Mouse (Mus musculus) heart, adult 2 months (tissue): ENCODE measurements around the gene Ifitm10. TPM values are rescaled to one million over a fixed set of nuclear protein-coding genes. Genes with fewer than 3 reads are reported as not detected.
"Not testable (repeated sequence)": the region's sequence is repeated elsewhere in the genome, so short reads cannot be mapped to it uniquely, and the experiment has no call there.

Experiments
- DNase-seq, 2 experiments: peaks; one replicate each; pipeline ENCODE4 v3.0.0; 2021
- H3K27ac ChIP-seq: fragments of 200-600 bp; 2 replicates; pipeline ENCODE4 v1.8.1; 2022
- H3K27me3 ChIP-seq: fragments of 200-500 bp; 2 replicates; pipeline ENCODE4 v1.6.1; 2012; ENCODE audit warnings: mild to moderate bottlenecking, low read length, inconsistent platforms, mixed read lengths; ENCODE audit not compliant: control insufficient read depth, insufficient read depth
- H3K36me3 ChIP-seq: fragments of 200-500 bp; 2 replicates; pipeline ENCODE4 v1.6.1; 2012; ENCODE audit warnings: low read length, inconsistent platforms; ENCODE audit not compliant: control insufficient read depth, insufficient read depth
- H3K4me1 ChIP-seq: fragments of 200-500 bp; 2 replicates; pipeline ENCODE4 v1.6.1; 2011; ENCODE audit warnings: low read length; ENCODE audit not compliant: control insufficient read depth, insufficient read depth
- H3K4me3 ChIP-seq: fragments of 200-600 bp; 2 replicates; pipeline ENCODE4 v1.8.1; 2022
- H3K79me2 ChIP-seq: fragments of 200-500 bp; replicated peaks from 2 replicates; pipeline ENCODE4 v1.6.1; 2012; ENCODE audit warnings: mild to moderate bottlenecking, inconsistent platforms, low read length, moderate library complexity, mixed read lengths; ENCODE audit not compliant: control insufficient read depth, insufficient read depth
- H3K9ac ChIP-seq: fragments of 200-500 bp; 2 replicates; pipeline ENCODE4 v1.6.1; 2012; ENCODE audit warnings: low read depth, mild to moderate bottlenecking, control low read depth, inconsistent platforms, low read length, mixed read lengths
- CTCF ChIP-seq: fragments of 200-600 bp; IDR thresholded peaks from 2 replicates; pipeline ENCODE4 v1.8.1; 2022; ENCODE audit warnings: antibody characterized with exemption, mild to moderate bottlenecking, moderate library complexity
- EP300 ChIP-seq: fragments of 200-500 bp; IDR thresholded peaks from 2 replicates; pipeline ENCODE4 v1.6.1; 2011; ENCODE audit warnings: low read depth, low read length, control low read depth; ENCODE audit not compliant: insufficient read depth
- POLR2A ChIP-seq: fragments of 200-500 bp; IDR thresholded peaks from 2 replicates; pipeline ENCODE4 v1.6.1; 2011; ENCODE audit warnings: mild to moderate bottlenecking, low read depth, low read length, control low read depth; ENCODE audit not compliant: insufficient read depth
- WGBS: fragments of 180-500 bp; shearing (Covaris S2); methylation state at CpG from one replicate; pipeline ENCODE4 v1.1.7; 2018; 5-methylcytosine and 5-hydroxymethylcytosine counted together
- intact Hi-C: fragments of 180-260 bp; cut with DNase I; formaldehyde crosslinking; loops from one replicate; pipeline ENCODE4 v1.15.1; 2025
- polyA plus RNA-seq: library from polyadenylated mRNA; depleted of rRNA; stranded (reverse); fragments of >200 nt; gene quantifications from 2 replicates; pipeline ENCODE4 v1.2.3, GENCODE M21; 2012
- total RNA-seq, 2 experiments: library from RNA; stranded (reverse); gene quantifications; 2 replicates each; pipeline ENCODE4 v1.2.3; 2021

Gene Ifitm10
- total and polyA plus RNA-seq, 3 experiments: 2.2 to 6.4 (median 3.6) TPM

DNA sequence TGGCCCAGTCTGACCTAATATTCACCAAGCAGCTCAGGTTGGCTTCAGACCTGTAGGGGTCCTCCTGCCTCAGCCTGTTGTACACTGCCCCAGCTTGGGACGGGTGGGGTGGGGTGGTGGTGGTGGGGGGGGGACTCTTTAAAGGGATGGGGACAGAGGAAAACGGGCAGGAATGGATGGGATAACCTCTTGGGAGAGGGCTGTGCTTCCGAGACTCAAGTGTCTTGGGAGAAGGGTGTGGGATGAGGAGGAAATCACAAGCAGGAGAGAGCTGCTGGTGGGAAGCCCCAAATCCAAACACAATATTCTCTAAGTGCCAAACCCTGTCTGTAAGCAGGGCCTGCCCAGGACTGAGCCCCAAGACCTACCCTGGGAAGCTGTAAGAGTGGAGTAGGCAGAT, 42.7 kb upstream of the Ifitm10 start:
- intact Hi-C loops: no loop called here
- no peaks in the 10 kb centered on the region for H3K27me3 ChIP-seq
- WGBS: 43% methylated on average over 3 of the region's 3 CpGs
- DNase-seq: no peak
- TF ChIP-seq EP300 (no peak), POLR2A (no peak), CTCF (no peak)
- no peaks in the 10 kb centered on the region for H3K79me2 ChIP-seq
- H3K27ac ChIP-seq: peak overlapping the region; percentile 76
- H3K4me3 ChIP-seq: no peak overlapping the region
- H3K4me1 ChIP-seq: peaks cover 9% of the 10 kb centered on the region
- no peak overlapping the region for H3K9ac ChIP-seq
- H3K36me3 ChIP-seq: peaks cover 5% of the 10 kb centered on the region; the same call in 1 of the 2 replicates

DNA sequence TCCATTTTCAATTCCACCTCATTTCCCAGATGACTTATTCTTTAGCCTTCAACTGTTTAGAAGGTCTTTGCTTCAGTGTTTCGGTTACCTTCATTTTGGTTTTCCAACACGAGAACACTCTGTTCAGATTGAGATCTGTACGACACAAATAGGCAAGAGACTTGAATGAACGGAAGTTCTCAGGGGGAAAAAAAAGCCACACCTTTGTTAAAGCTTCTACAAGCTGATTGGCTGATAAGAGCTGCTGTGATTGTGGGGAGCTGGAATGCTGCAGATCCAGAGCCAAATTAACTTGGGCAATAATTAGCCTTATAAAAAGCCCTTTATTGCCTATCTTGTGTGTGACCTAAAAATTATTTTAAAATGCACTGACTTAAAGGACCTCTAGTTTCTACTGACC, 41.8 kb upstream of the Ifitm10 start:
- intact Hi-C loops: loop anchor here (1.0 kb wide), 1 partner anchor 21 kb away; no protein-coding TSS in a partner anchor
- no peak for DNase-seq
- WGBS: 43% methylated on average over 4 of the region's 4 CpGs
- TF ChIP-seq CTCF: no peak
- 0 out of 2 replicates have a peak, but pooled peaks have one; percentile 32 for TF ChIP-seq POLR2A
- peaks cover 5% of the 10 kb centered on the region; the same call in 1 of the 2 replicates for H3K36me3 ChIP-seq
- H3K79me2 ChIP-seq: no peaks in the 10 kb centered on the region
- peak overlapping the region; percentile 83 for H3K27ac ChIP-seq
- H3K4me1 ChIP-seq: peaks cover 9% of the 10 kb centered on the region
- H3K4me3 ChIP-seq: no peak overlapping the region
- no peaks in the 10 kb centered on the region for H3K27me3 ChIP-seq
- H3K9ac ChIP-seq: no peak overlapping the region

DNA sequence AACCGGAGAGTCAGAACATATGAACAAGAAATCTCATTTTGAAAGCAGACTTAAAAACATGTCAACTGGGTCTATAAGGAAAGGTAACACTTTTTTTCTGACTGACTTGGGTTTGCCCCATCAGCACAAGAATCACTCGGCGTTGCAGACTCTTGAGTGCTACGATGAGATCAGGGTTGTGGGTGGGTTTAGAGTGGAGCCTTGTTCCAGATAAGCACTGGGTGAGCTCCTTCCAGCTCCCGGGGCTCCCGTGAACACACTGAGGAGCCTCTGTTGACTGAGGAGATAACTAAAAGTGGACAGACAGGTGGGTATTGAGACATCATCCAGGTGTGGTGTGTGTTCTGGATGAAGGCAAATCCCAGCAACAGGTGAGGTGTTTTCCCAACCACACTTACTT, 39.7 kb upstream of the Ifitm10 start:
- H3K27me3 ChIP-seq: no peaks in the 10 kb centered on the region
- no peak overlapping the region for H3K4me3 ChIP-seq
- TF ChIP-seq POLR2A: no peak
- no peak for TF ChIP-seq EP300
- no peak for TF ChIP-seq CTCF
- H3K36me3 ChIP-seq: peaks cover 5% of the 10 kb centered on the region; the same call in 1 of the 2 replicates
- peaks cover 6% of the 10 kb centered on the region for H3K4me1 ChIP-seq
- no peak for DNase-seq
- no peaks in the 10 kb centered on the region for H3K79me2 ChIP-seq
- H3K9ac ChIP-seq: no peak overlapping the region
- WGBS: 82% methylated on average over 6 of the region's 6 CpGs
- H3K27ac ChIP-seq: no peak overlapping the region
- intact Hi-C loops: no loop called here

DNA sequence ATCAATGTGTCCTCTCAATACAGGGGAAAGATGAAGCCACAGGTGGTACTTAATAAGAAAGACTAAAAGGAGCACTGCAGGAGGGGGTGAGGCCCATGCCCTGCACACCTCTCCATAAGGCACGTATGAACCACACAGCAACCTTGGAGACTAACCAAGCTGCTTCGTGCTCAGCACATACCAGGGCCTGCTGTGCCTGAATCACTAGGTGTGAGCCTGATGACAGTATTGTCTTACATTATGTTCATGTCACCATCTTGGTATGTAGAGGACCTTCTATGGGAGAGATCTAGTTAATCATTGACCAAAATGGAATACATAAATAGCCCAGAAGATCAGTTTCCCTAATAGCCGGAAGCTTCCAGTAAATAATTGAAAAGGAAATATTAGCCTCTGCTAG, 36.0 kb upstream of the Ifitm10 start:
- H3K27me3 ChIP-seq: no peaks in the 10 kb centered on the region
- no peak overlapping the region for H3K4me3 ChIP-seq
- no peak for TF ChIP-seq CTCF
- no peak for TF ChIP-seq POLR2A
- TF ChIP-seq EP300: no peak
- DNase-seq: no peak
- intact Hi-C loops: no loop called here
- H3K27ac ChIP-seq: no peak overlapping the region
- H3K79me2 ChIP-seq: no peaks in the 10 kb centered on the region
- H3K9ac ChIP-seq: no peak overlapping the region
- no peaks in the 10 kb centered on the region for H3K36me3 ChIP-seq
- WGBS: 91% methylated on average over 3 of the region's 3 CpGs
- no peaks in the 10 kb centered on the region; the same call in 1 of the 2 replicates for H3K4me1 ChIP-seq

DNA sequence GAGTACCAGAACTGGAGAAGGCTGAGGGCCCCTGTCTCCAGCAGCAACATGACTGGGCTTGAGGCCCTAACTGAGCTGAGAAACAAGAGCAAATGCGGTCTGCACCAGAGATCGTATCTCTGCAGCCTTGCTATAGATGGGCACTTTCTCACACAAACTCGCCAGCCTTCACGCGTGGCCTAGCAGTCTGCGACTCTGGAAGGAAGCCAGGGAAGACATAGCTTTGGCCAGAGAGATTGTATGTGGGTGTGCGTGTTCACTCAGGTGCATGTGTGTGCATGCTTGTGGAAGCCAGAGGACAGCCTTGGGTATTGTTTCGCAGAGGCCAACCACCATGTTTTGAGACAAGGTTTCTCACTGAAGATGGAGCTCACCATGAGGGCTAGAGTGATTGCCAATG, 35.1 kb upstream of the Ifitm10 start:
- Histone ChIP-seq H3K4me1 (no peaks in the 10 kb centered on the region; the same call in 1 of the 2 replicates), H3K27ac (no peak overlapping the region), H3K79me2 (no peaks in the 10 kb centered on the region), H3K36me3 (no peaks in the 10 kb centered on the region), H3K27me3 (no peaks in the 10 kb centered on the region), H3K4me3 (no peak overlapping the region), H3K9ac (no peak overlapping the region)
- intact Hi-C loops: no loop called here
- WGBS: 95% methylated on average over 8 of the region's 8 CpGs
- TF ChIP-seq POLR2A (no peak), EP300 (no peak), CTCF (no peak)
- DNase-seq: no peak

DNA sequence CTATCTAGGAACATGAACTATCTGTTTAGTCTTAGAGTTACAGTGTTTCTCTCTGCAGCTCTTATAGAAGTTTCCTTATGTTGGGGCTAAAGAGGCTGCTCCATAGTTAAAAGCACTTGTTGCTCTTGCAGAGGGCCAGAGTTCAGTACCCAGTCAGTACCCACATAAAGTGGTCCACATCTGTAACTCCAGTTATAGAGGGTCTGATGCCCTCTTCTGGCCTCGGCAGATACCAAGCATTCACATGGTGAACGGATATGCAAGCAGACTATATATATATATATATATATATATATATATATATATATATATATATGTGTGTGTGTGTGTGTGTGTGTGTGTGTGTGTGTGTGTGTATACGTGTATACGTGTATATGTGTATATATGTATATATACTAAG, 34.4 kb upstream of the Ifitm10 start:
- TF ChIP-seq POLR2A (no peak), CTCF (peak; percentile 23; the same call in 1 of the 2 replicates)

DNA sequence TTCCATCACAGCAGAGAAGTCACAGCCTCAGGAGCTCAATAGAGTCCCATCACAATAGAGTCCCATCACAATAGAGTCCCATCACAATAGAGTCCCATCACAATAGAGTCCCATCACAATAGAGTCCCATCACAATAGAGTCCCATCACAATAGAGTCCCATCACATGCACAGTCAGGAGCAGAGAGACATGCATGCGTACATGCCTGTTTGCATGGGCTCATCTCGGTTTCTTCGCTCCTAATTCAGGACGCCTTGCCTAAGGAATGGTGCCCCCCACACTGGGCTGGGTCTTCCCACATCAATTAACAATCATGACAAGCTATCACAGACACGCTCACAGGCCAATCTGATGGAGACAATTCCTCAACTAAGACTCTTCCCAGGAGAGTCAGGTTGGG, 31.6 kb upstream of the Ifitm10 start:
- H3K9ac ChIP-seq, DNase-seq, H3K27ac ChIP-seq, H3K4me3 ChIP-seq, intact Hi-C loops, H3K4me1 ChIP-seq, H3K27me3 ChIP-seq, H3K79me2 ChIP-seq, H3K36me3 ChIP-seq: not testable (repeated sequence)
- WGBS: 91% methylated on average over 5 of the region's 5 CpGs

More for the DNA sequence above, 34.4 kb upstream of the Ifitm10 start:
- WGBS: 65% methylated on average over 4 of the region's 4 CpGs
- H3K9ac ChIP-seq: no peak overlapping the region
- H3K79me2 ChIP-seq: no peaks in the 10 kb centered on the region
- no peak for DNase-seq
- H3K27me3 ChIP-seq: no peaks in the 10 kb centered on the region
- intact Hi-C loops: no loop called here
- H3K4me3 ChIP-seq: no peak overlapping the region
- no peaks in the 10 kb centered on the region; the same call in 1 of the 2 replicates for H3K4me1 ChIP-seq
- no peaks in the 10 kb centered on the region for H3K36me3 ChIP-seq
- no peak overlapping the region for H3K27ac ChIP-seq
